Mouse (Mus musculus): ENCODE measurements around the gene Ncf4.

DNA sequence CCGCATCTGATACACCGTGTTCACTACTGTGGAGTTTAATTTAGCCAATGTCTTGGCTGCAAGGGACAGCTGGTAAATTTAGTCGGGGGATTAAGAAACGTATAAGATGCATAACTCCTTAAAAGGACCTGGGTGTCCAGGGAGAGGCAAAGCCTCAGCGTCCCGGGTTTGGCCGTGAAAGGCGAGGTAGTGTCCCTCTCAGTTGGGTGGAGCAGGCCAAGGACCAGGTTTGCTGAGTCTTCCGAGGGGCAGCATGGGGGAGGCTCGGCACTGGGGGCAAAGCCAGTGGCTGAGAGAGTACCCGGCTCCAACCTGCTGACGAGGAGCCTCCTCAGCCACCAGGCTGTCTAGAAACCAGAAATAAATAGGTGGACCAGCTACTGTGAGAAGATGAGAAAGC lies 16.8 kb upstream of the Ncf4 start:
- TF ChIP-seq EP300 (IDR thresholded peaks at IDR 0.05; ENCODE audit: insufficient read depth, low read depth, low read length): no peak
- no peak for TF ChIP-seq CTCF (IDR thresholded peaks at IDR 0.05)
- no peak for TF ChIP-seq POLR2A (IDR thresholded peaks at IDR 0.05; ENCODE audit: insufficient read depth, low read depth, low read length)
